Mouse (Mus musculus) limb, embryonic 13.5 days (tissue): ENCODE results near the gene Tesmin. TPM values are rescaled to one million over a fixed set of nuclear protein-coding genes. Genes with fewer than 3 reads are reported as not detected.

ENCODE experiments used
- ATAC-seq: fragments of 200-750 bp; cut with Nextera tagmentation; 2 replicates; pipeline ENCODE4 v1.8.0; 2017; ENCODE audit warnings: low read depth, moderate number of reproducible peaks, moderate TSS enrichment; ENCODE audit not compliant: low FRiP score
- H3K27ac ChIP-seq: fragments of 300-500 bp; sonication (generic); 2 replicates; pipeline ENCODE4 v1.5.1; 2015; ENCODE audit warnings: inconsistent platforms, mild to moderate bottlenecking, moderate library complexity
- H3K27me3 ChIP-seq: fragments of 300-500 bp; sonication (generic); 2 replicates; pipeline ENCODE4 v1.6.1; 2015; ENCODE audit warnings: mild to moderate bottlenecking, inconsistent platforms
- H3K36me3 ChIP-seq: fragments of 300-500 bp; sonication (generic); 2 replicates; pipeline ENCODE4 v1.6.1; 2015; ENCODE audit warnings: inconsistent platforms, mild to moderate bottlenecking, moderate library complexity
- H3K4me1 ChIP-seq: fragments of 300-500 bp; sonication (generic); 2 replicates; pipeline ENCODE4 v1.6.1; 2015; ENCODE audit warnings: inconsistent platforms
- H3K4me2 ChIP-seq: fragments of 300-500 bp; sonication (generic); replicated peaks from 2 replicates; pipeline ENCODE4 v1.6.1; 2015; ENCODE audit warnings: inconsistent platforms, mild to moderate bottlenecking, moderate library complexity
- H3K4me3 ChIP-seq: fragments of 300-500 bp; sonication (generic); 2 replicates; pipeline ENCODE4 v1.5.1; 2015; ENCODE audit warnings: moderate library complexity, mild to moderate bottlenecking, inconsistent platforms
- H3K9ac ChIP-seq: fragments of 300-500 bp; sonication (generic); 2 replicates; pipeline ENCODE4 v1.6.1; 2015; ENCODE audit warnings: mild to moderate bottlenecking, inconsistent platforms
- H3K9me3 ChIP-seq: fragments of 300-500 bp; sonication (generic); 2 replicates; pipeline ENCODE4 v1.6.1; 2016; ENCODE audit warnings: inconsistent platforms
- WGBS: fragments of 180-500 bp; shearing (Covaris S2); methylation state at CpG from one replicate; pipeline ENCODE4 v1.1.7; 2015; 5-methylcytosine and 5-hydroxymethylcytosine counted together
- polyA plus RNA-seq: library from polyadenylated mRNA; unstranded; fragments of >200 nt; fragmentation: Nextera tagmentation; extraction: Ambion mirVana; gene quantifications from 2 replicates; pipeline ENCODE4 v1.2.1, GENCODE M21; 2015

The Tesmin gene
- 0.24 and 0.57 TPM in 2 replicates for polyA plus RNA-seq

DNA sequence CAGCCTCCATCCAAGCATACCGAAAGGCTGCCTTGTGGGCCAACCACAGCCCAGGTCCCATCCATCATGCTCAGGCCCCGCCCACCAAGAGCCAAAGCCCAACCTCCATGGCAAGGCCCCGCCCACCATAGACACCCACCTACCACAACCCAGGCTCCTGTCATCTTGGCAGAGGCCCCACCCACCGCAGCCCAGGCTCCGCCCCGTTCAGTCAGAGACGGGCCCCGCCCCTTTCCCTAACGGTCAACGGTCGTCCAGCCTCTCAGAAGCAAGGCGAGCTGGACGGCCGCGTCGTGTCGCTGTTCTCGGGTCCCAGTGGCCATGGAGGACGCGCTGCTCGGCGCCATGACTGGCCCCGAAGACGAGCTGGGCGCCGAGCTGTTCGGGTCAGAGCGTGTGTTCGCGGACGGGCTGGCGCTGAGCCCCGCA is at the start of gene Tesmin:
Gene Tesmin (plus strand): TSS at position 229 of the 429 bp plus-strand sequence.
- Histone ChIP-seq H3K4me3 (peak within 1 kb of the TSS; percentile 49), H3K27me3 (no peaks in the 10 kb centered on the region), H3K9ac (peak within 1 kb of the TSS; percentile 64), H3K9me3 (peaks cover 5% of the 10 kb centered on the region; the same call in 1 of the 2 replicates), H3K36me3 (peaks cover 6% of the 10 kb centered on the region; the same call in 1 of the 2 replicates), H3K4me1 (no peaks in the 10 kb centered on the region), H3K27ac (no peak within 1 kb of the TSS), H3K4me2 (peak within 1 kb of the TSS; percentile 84)
- 2% methylated on average over 33 of the region's 33 CpGs for WGBS
- ATAC-seq = peak; percentile 79

GRCm38 (mm10) chr19:3339187-3339586 is 49.5 kb upstream of the Tesmin start:
- Histone ChIP-seq H3K27ac (no peak overlapping the region), H3K36me3 (no peaks in the 10 kb centered on the region), H3K27me3 (no peaks in the 10 kb centered on the region), H3K9me3 (no peaks in the 10 kb centered on the region), H3K9ac (no peak overlapping the region), H3K4me2 (no peak overlapping the region), H3K4me3 (no peak overlapping the region), H3K4me1 (no peaks in the 10 kb centered on the region)
- ATAC-seq = no peak
- 85% methylated on average over 8 of the region's 8 CpGs for WGBS

DNA sequence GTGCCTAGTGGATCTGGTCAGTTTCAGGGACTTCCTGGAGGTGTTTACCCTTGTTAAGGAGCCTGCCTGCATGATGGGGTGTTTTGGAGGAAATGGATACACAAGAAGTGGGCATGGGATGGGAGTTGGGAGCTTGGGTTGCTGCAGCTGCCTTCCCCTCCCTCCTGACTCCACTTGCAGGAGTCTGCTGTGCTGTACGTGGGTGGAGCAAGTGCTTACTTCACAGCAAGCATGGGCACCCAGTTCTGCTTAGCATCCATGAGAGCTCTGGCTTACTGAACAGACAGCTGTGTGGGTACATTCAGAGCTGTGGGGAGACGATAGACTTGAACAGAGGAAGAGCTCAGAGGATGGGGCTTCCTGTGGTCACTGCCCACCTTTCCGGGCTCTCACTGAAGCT is 47.6 kb upstream of the Tesmin start:
- Histone ChIP-seq H3K27ac (no peak overlapping the region), H3K4me2 (no peak overlapping the region), H3K27me3 (no peaks in the 10 kb centered on the region), H3K4me3 (no peak overlapping the region), H3K4me1 (no peaks in the 10 kb centered on the region), H3K9ac (no peak overlapping the region), H3K36me3 (no peaks in the 10 kb centered on the region), H3K9me3 (no peaks in the 10 kb centered on the region)
- 71% methylated on average over 3 of the region's 3 CpGs for WGBS
- ATAC-seq = no peak

GRCm38 (mm10) chr19:3343929-3344328 is 44.7 kb upstream of the Tesmin start:
- Histone ChIP-seq H3K9me3 (no peaks in the 10 kb centered on the region), H3K4me1 (no peaks in the 10 kb centered on the region), H3K4me3 (no peak overlapping the region), H3K27ac (no peak overlapping the region), H3K27me3 (no peaks in the 10 kb centered on the region), H3K4me2 (no peak overlapping the region), H3K9ac (no peak overlapping the region), H3K36me3 (no peaks in the 10 kb centered on the region)
- WGBS = 73% methylated on average over 3 of the region's 3 CpGs
- ATAC-seq = no peak

DNA sequence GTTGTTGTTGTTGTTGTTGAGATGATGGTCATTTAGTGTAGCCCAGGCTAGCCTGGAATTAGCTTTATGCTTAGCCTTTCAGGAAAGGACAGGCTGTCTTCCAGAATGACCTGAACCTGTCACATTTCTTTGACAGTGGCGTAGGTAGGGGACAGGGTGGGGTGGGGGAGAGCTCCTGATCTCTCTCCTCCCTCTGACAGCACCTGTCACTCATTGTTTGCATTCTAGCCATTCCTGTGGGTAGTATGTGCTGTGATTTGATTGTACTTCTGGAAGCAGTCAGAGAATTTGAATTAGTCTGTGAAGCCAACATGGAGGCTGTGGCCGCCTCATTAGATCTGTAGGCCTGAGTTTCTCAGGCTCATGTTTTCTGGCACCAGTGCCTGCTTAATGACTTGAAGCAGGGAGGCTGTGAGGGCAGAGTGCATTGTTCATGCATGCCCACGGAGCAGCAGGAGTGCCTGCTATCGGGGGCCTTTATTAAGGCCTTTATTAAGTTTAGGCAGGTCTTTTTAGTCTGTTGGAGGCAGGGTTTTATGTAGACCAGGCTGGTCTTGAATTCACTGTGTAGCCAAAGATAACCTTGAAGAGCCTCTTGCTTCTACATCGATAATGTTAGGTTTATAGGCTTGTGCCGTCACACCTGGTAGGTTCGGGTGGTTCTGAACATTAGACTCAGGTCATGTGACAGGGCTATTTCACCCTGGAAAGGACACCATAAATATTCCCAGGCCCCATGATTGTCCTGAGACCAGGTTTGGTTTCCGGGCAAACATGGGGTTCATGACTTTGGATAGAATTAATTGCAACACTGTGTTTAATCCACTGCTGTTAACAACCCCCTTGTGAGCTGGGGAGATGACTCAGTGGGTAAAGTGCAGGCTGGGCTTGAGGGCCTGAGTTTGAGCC is 43.8 kb upstream of the Tesmin start:
- no peaks in the 10 kb centered on the region for H3K9me3 ChIP-seq
- no peak overlapping the region for H3K9ac ChIP-seq
- H3K27ac ChIP-seq = no peak overlapping the region
- WGBS = 73% methylated on average over 8 of the region's 8 CpGs
- no peak overlapping the region for H3K4me3 ChIP-seq
- no peak overlapping the region for H3K4me2 ChIP-seq
- H3K4me1 ChIP-seq = no peaks in the 10 kb centered on the region
- no peaks in the 10 kb centered on the region for H3K27me3 ChIP-seq
- H3K36me3 ChIP-seq = no peaks in the 10 kb centered on the region
- no peak for ATAC-seq

DNA sequence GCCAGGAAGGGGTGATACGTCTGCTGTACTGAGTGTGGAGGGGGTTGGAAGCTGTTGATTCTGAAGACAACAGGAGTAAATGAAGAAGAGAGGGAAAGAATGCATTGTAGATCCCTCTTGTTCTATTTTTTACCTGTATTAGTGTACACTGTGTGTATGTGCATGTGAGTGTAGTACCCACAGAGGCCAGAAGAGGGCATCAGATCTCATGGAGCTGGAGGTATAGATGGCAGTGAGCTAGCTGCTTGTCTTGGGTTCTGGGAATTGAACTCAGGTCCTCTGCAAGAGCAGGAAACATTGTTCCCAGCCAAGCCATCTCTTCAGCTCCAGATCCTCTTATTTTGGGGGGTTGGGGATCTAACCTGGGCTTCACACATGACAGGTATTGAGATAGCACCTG is 40.9 kb upstream of the Tesmin start:
- Histone ChIP-seq H3K9ac (no peak overlapping the region), H3K4me2 (no peak overlapping the region), H3K36me3 (0 out of 2 replicates have a peak, but pooled peaks cover 5% of the 10 kb centered on the region), H3K27ac (no peak overlapping the region), H3K9me3 (no peaks in the 10 kb centered on the region), H3K4me3 (no peak overlapping the region), H3K4me1 (no peaks in the 10 kb centered on the region), H3K27me3 (no peaks in the 10 kb centered on the region)
- ATAC-seq = no peak
- WGBS = 89% methylated on average over 1 of the region's 1 CpGs

DNA sequence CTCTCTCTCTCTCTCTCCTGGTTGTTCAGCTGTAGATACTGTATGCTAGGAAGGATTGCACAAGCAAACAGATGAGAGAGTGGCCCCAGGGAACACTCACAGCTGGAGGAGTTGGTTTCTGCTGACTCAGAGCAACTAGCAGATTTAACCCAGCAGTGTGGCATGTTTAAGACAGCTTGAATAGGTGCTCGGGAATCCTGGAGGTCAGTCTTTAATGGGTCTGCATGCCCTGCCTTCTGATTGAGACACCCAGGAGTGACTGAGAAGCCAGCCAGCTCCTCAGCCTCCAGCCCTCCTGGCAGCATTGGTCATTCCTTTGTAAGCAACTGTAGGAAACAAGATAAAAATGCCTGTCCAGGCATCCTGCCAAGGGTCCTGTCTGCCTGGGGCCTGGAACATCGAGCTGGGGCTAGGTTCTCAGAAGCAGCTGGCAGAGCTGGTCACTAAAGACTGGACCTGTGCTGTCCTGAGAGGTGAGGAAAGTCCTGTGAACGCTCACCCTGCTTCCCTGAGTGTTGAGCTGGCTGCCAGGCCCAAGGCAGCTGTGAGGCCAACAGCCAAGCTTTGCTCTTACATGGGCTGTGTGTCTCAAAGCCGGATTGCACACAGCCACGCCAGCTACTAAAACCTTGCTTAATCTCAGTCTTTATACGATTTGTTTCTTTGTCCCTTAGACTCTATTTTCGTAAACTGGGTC is 35.1 kb upstream of the Tesmin start:
- Histone ChIP-seq H3K4me1 (0 out of 2 replicates have a peak, but pooled peaks cover 3% of the 10 kb centered on the region), H3K4me3 (no peak overlapping the region), H3K36me3 (peaks cover 24% of the 10 kb centered on the region), H3K9ac (no peak overlapping the region), H3K9me3 (0 out of 2 replicates have a peak, but pooled peaks cover 4% of the 10 kb centered on the region), H3K4me2 (no peak overlapping the region), H3K27me3 (no peaks in the 10 kb centered on the region), H3K27ac (no peak overlapping the region)
- no peak for ATAC-seq
- 64% methylated on average over 7 of the region's 7 CpGs for WGBS

GRCm38 (mm10) chr19:3355096-3355495 is 33.6 kb upstream of the Tesmin start:
- no peak for ATAC-seq
- H3K27me3 ChIP-seq = no peaks in the 10 kb centered on the region

GRCm38 (mm10) chr19:3356516-3356915 is 32.1 kb upstream of the Tesmin start:
- no peak for ATAC-seq
- no peak overlapping the region for H3K27ac ChIP-seq
- 0 out of 2 replicates have a peak, but pooled peaks cover 3% of the 10 kb centered on the region for H3K4me1 ChIP-seq
- H3K27me3 ChIP-seq = no peaks in the 10 kb centered on the region
- no peak overlapping the region for H3K4me2 ChIP-seq
- WGBS = 67% methylated on average over 5 of the region's 5 CpGs
- H3K4me3 ChIP-seq = no peak overlapping the region
- 0 out of 2 replicates have a peak, but pooled peaks cover 4% of the 10 kb centered on the region for H3K9me3 ChIP-seq
- peaks cover 27% of the 10 kb centered on the region for H3K36me3 ChIP-seq
- no peak overlapping the region for H3K9ac ChIP-seq

More at GRCm38 (mm10) chr19:3355096-3355495, 33.6 kb upstream of the Tesmin start:
- Histone ChIP-seq H3K36me3 (peaks cover 27% of the 10 kb centered on the region), H3K9ac (no peak overlapping the region), H3K4me1 (0 out of 2 replicates have a peak, but pooled peaks cover 3% of the 10 kb centered on the region), H3K4me2 (no peak overlapping the region), H3K27ac (no peak overlapping the region), H3K9me3 (0 out of 2 replicates have a peak, but pooled peaks cover 4% of the 10 kb centered on the region), H3K4me3 (no peak overlapping the region)
- 65% methylated on average over 5 of the region's 5 CpGs for WGBS

GRCm38 (mm10) chr19:3357620-3358019 is 31.0 kb upstream of the Tesmin start:
- no peak overlapping the region for H3K4me3 ChIP-seq
- 0 out of 2 replicates have a peak, but pooled peaks cover 4% of the 10 kb centered on the region for H3K9me3 ChIP-seq
- peaks cover 32% of the 10 kb centered on the region for H3K36me3 ChIP-seq
- H3K27ac ChIP-seq = no peak overlapping the region
- 70% methylated on average over 4 of the region's 4 CpGs for WGBS
- no peaks in the 10 kb centered on the region for H3K27me3 ChIP-seq
- H3K9ac ChIP-seq = no peak overlapping the region
- H3K4me2 ChIP-seq = no peak overlapping the region
- H3K4me1 ChIP-seq = 0 out of 2 replicates have a peak, but pooled peaks cover 3% of the 10 kb centered on the region
- no peak for ATAC-seq

GRCm38 (mm10) chr19:3359841-3360588 is 28.6 kb upstream of the Tesmin start:
- Histone ChIP-seq H3K4me1 (no peaks in the 10 kb centered on the region), H3K27ac (no peak overlapping the region), H3K9ac (no peak overlapping the region), H3K27me3 (no peaks in the 10 kb centered on the region), H3K4me2 (no peak overlapping the region), H3K9me3 (0 out of 2 replicates have a peak, but pooled peaks cover 2% of the 10 kb centered on the region), H3K4me3 (no peak overlapping the region), H3K36me3 (peaks cover 41% of the 10 kb centered on the region)
- 84% methylated on average over 13 of the region's 13 CpGs for WGBS
- no peak for ATAC-seq
